Mouse (Mus musculus) limb, embryonic 15.5 days (tissue): ENCODE measurements at regions not wholly inside any gene's neighbourhood (a gene's known extent, or its start where the extent isn't known, plus 50 kb on each side); places are given as distances from the start of the nearest gene placed in this dataset.

ENCODE experiments used
- ATAC-seq: fragments of 200-750 bp; cut with Nextera tagmentation; 2 replicates; pipeline ENCODE4 v1.8.0; 2017; ENCODE audit warnings: low read depth, moderate TSS enrichment; ENCODE audit not compliant: insufficient number of reproducible peaks, low FRiP score, low TSS enrichment
- H3K27ac ChIP-seq: fragments of 300-500 bp; sonication (generic); 2 replicates; pipeline ENCODE4 v1.5.1; 2015; ENCODE audit warnings: moderate library complexity, mild to moderate bottlenecking, inconsistent platforms
- H3K27me3 ChIP-seq: fragments of 300-500 bp; sonication (generic); 2 replicates; pipeline ENCODE4 v1.6.1; 2015; ENCODE audit warnings: inconsistent platforms
- H3K36me3 ChIP-seq: fragments of 300-500 bp; sonication (generic); 2 replicates; pipeline ENCODE4 v1.6.1; 2015; ENCODE audit warnings: inconsistent platforms
- H3K4me1 ChIP-seq: fragments of 300-500 bp; sonication (generic); 2 replicates; pipeline ENCODE4 v1.6.1; 2015; ENCODE audit warnings: inconsistent platforms
- H3K4me2 ChIP-seq: fragments of 300-500 bp; sonication (generic); 2 replicates; pipeline ENCODE4 v1.6.1; 2015; ENCODE audit warnings: mild to moderate bottlenecking, inconsistent platforms
- H3K4me3 ChIP-seq: fragments of 300-500 bp; sonication (generic); 2 replicates; pipeline ENCODE4 v1.5.1; 2015; ENCODE audit warnings: mild to moderate bottlenecking, inconsistent platforms
- H3K9ac ChIP-seq: fragments of 300-500 bp; sonication (generic); 2 replicates; pipeline ENCODE4 v1.6.1; 2015; ENCODE audit warnings: inconsistent platforms
- H3K9me3 ChIP-seq: fragments of 300-500 bp; sonication (generic); 2 replicates; pipeline ENCODE4 v1.6.1; 2016; ENCODE audit warnings: inconsistent platforms
- WGBS: fragments of 180-500 bp; shearing (Covaris S2); methylation state at CpG from one replicate; pipeline ENCODE4 v1.1.7; 2015; 5-methylcytosine and 5-hydroxymethylcytosine counted together

GRCm38 (mm10) chr10:111111020-111111419 lies 53.5 kb upstream of the Osbpl8 start:
- no peak overlapping the region for H3K9ac ChIP-seq
- H3K4me1 ChIP-seq = peaks cover 5% of the 10 kb centered on the region; the same call in 1 of the 2 replicates
- H3K4me3 ChIP-seq = no peak overlapping the region
- no peak overlapping the region for H3K4me2 ChIP-seq
- 49% methylated on average over 10 of the region's 10 CpGs for WGBS
- no peak for ATAC-seq
- H3K9me3 ChIP-seq = no peaks in the 10 kb centered on the region
- no peaks in the 10 kb centered on the region for H3K36me3 ChIP-seq
- no peaks in the 10 kb centered on the region for H3K27me3 ChIP-seq
- H3K27ac ChIP-seq = no peak overlapping the region

- H3K9me3 ChIP-seq = no peaks in the 10 kb centered on the region
- no peaks in the 10 kb centered on the region for H3K27me3 ChIP-seq
- H3K9ac ChIP-seq = no peak overlapping the region
- no peaks in the 10 kb centered on the region for H3K36me3 ChIP-seq
- WGBS = 51% methylated on average over 24 of the region's 24 CpGs
- H3K4me3 ChIP-seq = peak overlapping the region; percentile 30
- H3K4me2 ChIP-seq = peak overlapping the region; percentile 34; the same call in 1 of the 2 replicates
- no peak for ATAC-seq
- no peak overlapping the region for H3K27ac ChIP-seq
- H3K4me1 ChIP-seq = peaks cover 5% of the 10 kb centered on the region; the same call in 1 of the 2 replicates
Measured at GRCm38 (mm10) chr10:111108658-111109633, 55.6 kb upstream of the Osbpl8 start.

- Histone ChIP-seq H3K4me2 (no peak overlapping the region), H3K27ac (no peak overlapping the region), H3K27me3 (no peaks in the 10 kb centered on the region), H3K9me3 (no peaks in the 10 kb centered on the region), H3K36me3 (no peaks in the 10 kb centered on the region), H3K4me1 (peaks cover 5% of the 10 kb centered on the region; the same call in 1 of the 2 replicates), H3K4me3 (no peak overlapping the region), H3K9ac (no peak overlapping the region)
- ATAC-seq = no peak
- 83% methylated on average over 5 of the region's 5 CpGs for WGBS
Measured at GRCm38 (mm10) chr10:111107852-111108251, 56.7 kb upstream of the Osbpl8 start.

- Histone ChIP-seq H3K36me3 (no peaks in the 10 kb centered on the region), H3K27me3 (no peaks in the 10 kb centered on the region), H3K9me3 (no peaks in the 10 kb centered on the region), H3K27ac (no peak overlapping the region), H3K4me2 (no peak overlapping the region), H3K9ac (no peak overlapping the region), H3K4me3 (no peak overlapping the region), H3K4me1 (peaks cover 5% of the 10 kb centered on the region; the same call in 1 of the 2 replicates)
- no peak for ATAC-seq
- 67% methylated on average over 7 of the region's 7 CpGs for WGBS
Measured at GRCm38 (mm10) chr10:111107387-111107786, 57.2 kb upstream of the Osbpl8 start.

GRCm38 (mm10) chr10:111106411-111106810 lies 58.1 kb upstream of the Osbpl8 start:
- Histone ChIP-seq H3K9me3 (no peaks in the 10 kb centered on the region), H3K4me2 (no peak overlapping the region), H3K27me3 (no peaks in the 10 kb centered on the region), H3K4me1 (peaks cover 5% of the 10 kb centered on the region; the same call in 1 of the 2 replicates), H3K27ac (no peak overlapping the region), H3K4me3 (no peak overlapping the region), H3K9ac (no peak overlapping the region), H3K36me3 (no peaks in the 10 kb centered on the region)
- ATAC-seq = no peak
- whole genome bisulfite sequencing = 89% methylated on average over 5 of the region's 5 CpGs

GRCm38 (mm10) chr10:111105662-111106061 lies 58.9 kb upstream of the Osbpl8 start:
- 91% methylated on average over 5 of the region's 5 CpGs for WGBS
- H3K36me3 ChIP-seq = no peaks in the 10 kb centered on the region

GRCm38 (mm10) chr10:111103512-111103911 lies 61.0 kb upstream of the Osbpl8 start:
- WGBS = 67% methylated on average over 5 of the region's 5 CpGs
- Histone ChIP-seq H3K9ac (no peak overlapping the region), H3K27me3 (no peaks in the 10 kb centered on the region), H3K4me3 (no peak overlapping the region), H3K4me1 (no peaks in the 10 kb centered on the region), H3K36me3 (no peaks in the 10 kb centered on the region), H3K4me2 (no peak overlapping the region), H3K9me3 (no peaks in the 10 kb centered on the region), H3K27ac (no peak overlapping the region)
- ATAC-seq = no peak

More at GRCm38 (mm10) chr10:111105662-111106061, 58.9 kb upstream of the Osbpl8 start:
- Histone ChIP-seq H3K27ac (no peak overlapping the region), H3K9ac (no peak overlapping the region), H3K4me1 (no peaks in the 10 kb centered on the region), H3K4me2 (no peak overlapping the region), H3K4me3 (no peak overlapping the region), H3K9me3 (no peaks in the 10 kb centered on the region), H3K27me3 (no peaks in the 10 kb centered on the region)
- ATAC-seq = no peak

- 85% methylated on average over 14 of the region's 14 CpGs for WGBS
- no peak overlapping the region for H3K9ac ChIP-seq
- H3K36me3 ChIP-seq = no peaks in the 10 kb centered on the region
- no peak for ATAC-seq
- no peaks in the 10 kb centered on the region for H3K9me3 ChIP-seq
- H3K27me3 ChIP-seq = no peaks in the 10 kb centered on the region
- H3K4me2 ChIP-seq = no peak overlapping the region; the same call in 1 of the 2 replicates
- H3K27ac ChIP-seq = no peak overlapping the region
- H3K4me3 ChIP-seq = no peak overlapping the region
- no peaks in the 10 kb centered on the region for H3K4me1 ChIP-seq
Measured at GRCm38 (mm10) chr10:111103086-111103485, 61.5 kb upstream of the Osbpl8 start.

- no peaks in the 10 kb centered on the region for H3K4me1 ChIP-seq
- H3K36me3 ChIP-seq = no peaks in the 10 kb centered on the region
- no peak overlapping the region for H3K9ac ChIP-seq
- WGBS = 63% methylated on average over 18 of the region's 18 CpGs
- H3K4me2 ChIP-seq = no peak overlapping the region
- no peaks in the 10 kb centered on the region for H3K9me3 ChIP-seq
- no peak for ATAC-seq
- H3K27ac ChIP-seq = no peak overlapping the region
- H3K27me3 ChIP-seq = no peaks in the 10 kb centered on the region
- no peak overlapping the region for H3K4me3 ChIP-seq
Measured at GRCm38 (mm10) chr10:111101901-111102761, 62.4 kb upstream of the Osbpl8 start.

GRCm38 (mm10) chr10:111099812-111100464 lies 64.6 kb upstream of the Osbpl8 start:
- H3K27ac ChIP-seq = no peak overlapping the region
- H3K4me1 ChIP-seq = no peaks in the 10 kb centered on the region
- no peaks in the 10 kb centered on the region for H3K36me3 ChIP-seq
- H3K4me3 ChIP-seq = no peak overlapping the region
- no peak for ATAC-seq
- WGBS = 47% methylated on average over 7 of the region's 7 CpGs
- no peaks in the 10 kb centered on the region for H3K9me3 ChIP-seq
- no peak overlapping the region for H3K4me2 ChIP-seq
- H3K27me3 ChIP-seq = no peaks in the 10 kb centered on the region
- H3K9ac ChIP-seq = no peak overlapping the region

GRCm38 (mm10) chr10:111099059-111099811 lies 65.3 kb upstream of the Osbpl8 start:
- ATAC-seq = no peak
- no peak overlapping the region for H3K27ac ChIP-seq

More at GRCm38 (mm10) chr10:111099059-111099811, 65.3 kb upstream of the Osbpl8 start:
- no peak overlapping the region for H3K4me2 ChIP-seq
- H3K9me3 ChIP-seq = no peaks in the 10 kb centered on the region
- H3K4me1 ChIP-seq = no peaks in the 10 kb centered on the region
- H3K4me3 ChIP-seq = no peak overlapping the region
- H3K9ac ChIP-seq = no peak overlapping the region
- no peaks in the 10 kb centered on the region for H3K36me3 ChIP-seq
- H3K27me3 ChIP-seq = no peaks in the 10 kb centered on the region
- 83% methylated on average over 5 of the region's 5 CpGs for WGBS
